Comparison of ENCODE assay signal across 8 mouse cellular contexts in genomic region chr7:127244658-127245510, GRCm38 (mm10). TPM values are rescaled to one million over a fixed set of nuclear protein-coding genes. Genes with fewer than 3 reads are reported as not detected.
A peak's percentile ranks its signal among the peaks of the same experiment; 100 is the strongest.
DNase-seq lines count a peak whose midpoint lies in the region; ATAC-seq and TF ChIP-seq lines count a peak whose summit lies in the region.

No protein-coding gene starts in this region.

- H3K4me3 ChIP-seq in erythroblast, embryonic 14.5 days (replicated peaks): peak overlapping the region; percentile 90
- peak overlapping the region; percentile 81 for H3K4me3 ChIP-seq in thymus, adult 2 months (ENCODE audit: control insufficient read depth, insufficient read depth, low read length)
- H3K4me3 ChIP-seq in intestine, embryonic 15.5 days (replicated peaks): peak overlapping the region; percentile 91
- H3K4me3 ChIP-seq in midbrain, embryonic 10.5 days: peak overlapping the region; percentile 85

- peaks cover 3% of the 10 kb centered on the region; the same call in 1 of the 2 replicates for H3K9me3 ChIP-seq in erythroblast, embryonic 14.5 days (ENCODE audit: control insufficient read depth, low read length)
- H3K9me3 ChIP-seq in intestine, embryonic 15.5 days: no peaks in the 10 kb centered on the region
- H3K9me3 ChIP-seq in midbrain, embryonic 10.5 days (replicated peaks): peaks cover 7% of the 10 kb centered on the region

- peaks cover 35% of the 10 kb centered on the region for H3K36me3 ChIP-seq in erythroblast, embryonic 14.5 days (ENCODE audit: control insufficient read depth)
- no peaks in the 10 kb centered on the region for H3K36me3 ChIP-seq in thymus, adult 2 months (ENCODE audit: control insufficient read depth, insufficient read depth, low read length)
- peaks cover 5% of the 10 kb centered on the region; the same call in 1 of the 2 replicates for H3K36me3 ChIP-seq in intestine, embryonic 15.5 days
- peaks cover 46% of the 10 kb centered on the region for H3K36me3 ChIP-seq in midbrain, embryonic 10.5 days

- H3K27ac ChIP-seq in thymus, adult 2 months (ENCODE audit: control insufficient read depth, insufficient read depth, low read length): no peak overlapping the region
- peak overlapping the region; percentile 96 for H3K27ac ChIP-seq in intestine, embryonic 15.5 days
- H3K27ac ChIP-seq in midbrain, embryonic 10.5 days (replicated peaks): peak overlapping the region; percentile 96

- 14% methylated on average over 32 of the region's 33 CpGs for WGBS in thymus, adult 2 months
- 9% methylated on average over 32 of the region's 33 CpGs for WGBS in intestine, embryonic 15.5 days
- WGBS in midbrain, embryonic 10.5 days: 11% methylated on average over 32 of the region's 33 CpGs

- no peaks in the 10 kb centered on the region for H3K27me3 ChIP-seq in erythroblast, embryonic 14.5 days (ENCODE audit: control insufficient read depth)
- no peaks in the 10 kb centered on the region for H3K27me3 ChIP-seq in thymus, adult 2 months (ENCODE audit: control insufficient read depth, insufficient read depth, low read length)
- no peaks in the 10 kb centered on the region for H3K27me3 ChIP-seq in intestine, embryonic 15.5 days (replicated peaks)
- H3K27me3 ChIP-seq in midbrain, embryonic 10.5 days (ENCODE audit: low read depth, poor library complexity, severe bottlenecking): no peaks in the 10 kb centered on the region

- H3K9ac ChIP-seq in intestine, embryonic 15.5 days: peak overlapping the region; percentile 93

- DNase-seq in thymus, adult 2 months: no peak
- DNase-seq in thymus, postnatal 4 days: no peak
- DNase-seq in midbrain, embryonic 10.5 days (ENCODE audit: low spot score): no peak
- no peak for DNase-seq in right cerebral cortex, postnatal 10 days (ENCODE audit: low spot score in 2 of 2)

- peaks cover 37% of the 10 kb centered on the region for H3K4me1 ChIP-seq in erythroblast, embryonic 14.5 days (ENCODE audit: control insufficient read depth)
- H3K4me1 ChIP-seq in thymus, adult 2 months (replicated peaks; ENCODE audit: control insufficient read depth, insufficient read depth, low read length): peaks cover 13% of the 10 kb centered on the region
- H3K4me1 ChIP-seq in intestine, embryonic 15.5 days (replicated peaks): peaks cover 14% of the 10 kb centered on the region
- H3K4me1 ChIP-seq in midbrain, embryonic 10.5 days: peaks cover 35% of the 10 kb centered on the region

- H3K4me2 ChIP-seq in intestine, embryonic 15.5 days (replicated peaks): peak overlapping the region; percentile 89

- TF ChIP-seq CTCF in thymus, adult 2 months (IDR thresholded peaks at IDR 0.05; ENCODE audit: borderline replicate concordance, control insufficient read depth, extremely low read depth, insufficient read depth, low read length, poor library complexity): no peak

- no peak; the same call in 1 of the 2 replicates for TF ChIP-seq POLR2A in thymus, adult 2 months (IDR thresholded peaks at IDR 0.05; ENCODE audit: control insufficient read depth, extremely low read depth, insufficient read depth, low read length, poor library complexity)

- no peak for ATAC-seq in erythroblast, adult 5-6 weeks (replicated peaks; ENCODE audit: low FRiP score, poor library complexity, severe bottlenecking)
- peak; percentile 76 for ATAC-seq in intestine, embryonic 15.5 days
- ATAC-seq in activated CD4-positive, CD25-positive, alpha-beta regulatory T cell, adult 4 months: no peak

RNA-seq across cellular contexts. Expression of gene Zfp771, which starts 0.8 kb away (rescaled TPM):
- polyA plus RNA-seq in erythroblast, embryonic 14.5 days (2012): 4.0 and 4.8 TPM in 2 replicates
- 1.7 TPM in 1 of 2 replicates, not detected in the other for total RNA-seq in erythroblast, adult 5-6 weeks (2015; ENCODE audit: low replicate concordance)
- total RNA-seq in erythroblast, adult 5-6 weeks (2017; ENCODE audit: low replicate concordance): 0.70 TPM in 1 of 2 replicates, not detected in the other
- polyA plus RNA-seq in thymus, adult 2 months (2012; rRNA removed): 91.3 and 102 TPM in 2 replicates
- polyA plus RNA-seq in intestine, embryonic 15.5 days (2015; fragmentation: Nextera tagmentation; extraction: Ambion mirVana): 41.0 and 44.5 TPM in 2 replicates
- polyA plus RNA-seq in midbrain, embryonic 10.5 days (2016; fragmentation: Nextera tagmentation; extraction: Ambion mirVana): 59.4 TPM in 2 replicates
- 1 to 10 TPM in 1 of 2 experiments, under 1 TPM in 1; 0.29 to 1.1 TPM for polyA plus RNA-seq in activated CD4-positive, CD25-positive, alpha-beta regulatory T cell, adult 4 months (2017; shearing (Covaris generic))

RNA-seq across cellular contexts. Expression of gene Sept1, which starts 12.0 kb away (rescaled TPM):
- 26.0 and 36.2 TPM in 2 replicates for polyA plus RNA-seq in erythroblast, embryonic 14.5 days (2012)
- 189 and 204 TPM in 2 replicates for total RNA-seq in erythroblast, adult 5-6 weeks (2015; ENCODE audit: low replicate concordance)
- 179 and 191 TPM in 2 replicates for total RNA-seq in erythroblast, adult 5-6 weeks (2017; ENCODE audit: low replicate concordance)
- polyA plus RNA-seq in thymus, adult 2 months (2012; rRNA removed): 1,045 and 1,102 TPM in 2 replicates
- polyA plus RNA-seq in intestine, embryonic 15.5 days (2015; fragmentation: Nextera tagmentation; extraction: Ambion mirVana): 13.8 and 16.0 TPM in 2 replicates
- 31.8 and 32.7 TPM in 2 replicates for polyA plus RNA-seq in midbrain, embryonic 10.5 days (2016; fragmentation: Nextera tagmentation; extraction: Ambion mirVana)
- polyA plus RNA-seq in activated CD4-positive, CD25-positive, alpha-beta regulatory T cell, adult 4 months (2017; shearing (Covaris generic)): 100 to 1,000 TPM; 811 to 836 TPM

RNA-seq across cellular contexts. Expression of gene Zfp553, which starts 12.0 kb away (rescaled TPM):
- polyA plus RNA-seq in erythroblast, embryonic 14.5 days (2012): 0.26 and 0.33 TPM in 2 replicates
- total RNA-seq in erythroblast, adult 5-6 weeks (2015; ENCODE audit: low replicate concordance): 1.5 and 5.2 TPM in 2 replicates
- 2.0 and 3.2 TPM in 2 replicates for total RNA-seq in erythroblast, adult 5-6 weeks (2017; ENCODE audit: low replicate concordance)
- 30.4 and 31.6 TPM in 2 replicates for polyA plus RNA-seq in thymus, adult 2 months (2012; rRNA removed)
- polyA plus RNA-seq in intestine, embryonic 15.5 days (2015; fragmentation: Nextera tagmentation; extraction: Ambion mirVana): 24.7 and 27.5 TPM in 2 replicates
- 75.4 and 78.6 TPM in 2 replicates for polyA plus RNA-seq in midbrain, embryonic 10.5 days (2016; fragmentation: Nextera tagmentation; extraction: Ambion mirVana)
- polyA plus RNA-seq in activated CD4-positive, CD25-positive, alpha-beta regulatory T cell, adult 4 months (2017; shearing (Covaris generic)): 1 to 10 TPM; 4.1 to 8.0 TPM

RNA-seq across cellular contexts. Expression of gene Dctpp1, which starts 15.6 kb away (rescaled TPM):
- polyA plus RNA-seq in erythroblast, embryonic 14.5 days (2012): 9.7 and 14.1 TPM in 2 replicates
- total RNA-seq in erythroblast, adult 5-6 weeks (2015; ENCODE audit: low replicate concordance): 14.0 and 24.8 TPM in 2 replicates
- 2.0 and 8.6 TPM in 2 replicates for total RNA-seq in erythroblast, adult 5-6 weeks (2017; ENCODE audit: low replicate concordance)
- 122 and 125 TPM in 2 replicates for polyA plus RNA-seq in thymus, adult 2 months (2012; rRNA removed)
- 216 and 219 TPM in 2 replicates for polyA plus RNA-seq in intestine, embryonic 15.5 days (2015; fragmentation: Nextera tagmentation; extraction: Ambion mirVana)
- 289 and 345 TPM in 2 replicates for polyA plus RNA-seq in midbrain, embryonic 10.5 days (2016; fragmentation: Nextera tagmentation; extraction: Ambion mirVana)
- polyA plus RNA-seq in activated CD4-positive, CD25-positive, alpha-beta regulatory T cell, adult 4 months (2017; shearing (Covaris generic)): 10 to 100 TPM; 48.1 to 69.5 TPM

RNA-seq across cellular contexts. Expression of gene Sephs2, which starts 29.0 kb away (rescaled TPM):
- 1.4 and 1.5 TPM in 2 replicates for polyA plus RNA-seq in erythroblast, embryonic 14.5 days (2012)
- total RNA-seq in erythroblast, adult 5-6 weeks (2015; ENCODE audit: low replicate concordance): 15.6 and 18.8 TPM in 2 replicates
- 20.2 and 34.8 TPM in 2 replicates for total RNA-seq in erythroblast, adult 5-6 weeks (2017; ENCODE audit: low replicate concordance)
- polyA plus RNA-seq in thymus, adult 2 months (2012; rRNA removed): 37.2 and 46.3 TPM in 2 replicates
- polyA plus RNA-seq in intestine, embryonic 15.5 days (2015; fragmentation: Nextera tagmentation; extraction: Ambion mirVana): 205 and 233 TPM in 2 replicates
- polyA plus RNA-seq in midbrain, embryonic 10.5 days (2016; fragmentation: Nextera tagmentation; extraction: Ambion mirVana): 71.2 and 76.9 TPM in 2 replicates
- polyA plus RNA-seq in activated CD4-positive, CD25-positive, alpha-beta regulatory T cell, adult 4 months (2017; shearing (Covaris generic)): 10 to 100 TPM; 29.9 to 31.3 TPM

Comparison
In these comparisons a context has a peak if more than half of its experiments do, and no peak if none do; other contexts are left out.
1. RNA of gene Sept1, which starts 12.0 kb away (polyA plus RNA-seq): 1,045 to 1,102 TPM in thymus, adult 2 months and 811 to 836 TPM in activated CD4-positive, CD25-positive, alpha-beta regulatory T cell, adult 4 months; 26.0 to 36.2 TPM in erythroblast, embryonic 14.5 days, 31.8 to 32.7 TPM in midbrain, embryonic 10.5 days and 13.8 to 16.0 TPM in intestine, embryonic 15.5 days; every median in the first group is over 10 times any median in the second.
2. Peak in every context shown above with its lines, with median percentiles within 50 percentile points of each other: H3K4me3 ChIP-seq.